Mouse (Mus musculus) kidney, adult 2 months (tissue): Measurements from ENCODE around the gene Micu1.

Experiments
- CTCF ChIP-seq: fragments of 200-500 bp; conservative IDR thresholded peaks from 2 replicates; pipeline ENCODE4 v1.5.1; 2011; ENCODE audit warnings: low read depth, mild to moderate bottlenecking, control low read depth, low read length, moderate library complexity, mixed read lengths; ENCODE audit not compliant: insufficient read depth, insufficient read length
- POLR2A ChIP-seq: fragments of 200-500 bp; IDR thresholded peaks from one replicate; pipeline ENCODE4 v1.6.1; 2011; ENCODE audit warnings: low read depth, low read length, control low read depth

- TF ChIP-seq CTCF, result no peak
- TF ChIP-seq POLR2A, result no peak
Measured at GRCm38 (mm10) chr10:59870038-59870437, 167.8 kb downstream of the Micu1 start.
